Comparison of ENCODE assay signal across 15 mouse cellular contexts in the genomic region with DNA sequence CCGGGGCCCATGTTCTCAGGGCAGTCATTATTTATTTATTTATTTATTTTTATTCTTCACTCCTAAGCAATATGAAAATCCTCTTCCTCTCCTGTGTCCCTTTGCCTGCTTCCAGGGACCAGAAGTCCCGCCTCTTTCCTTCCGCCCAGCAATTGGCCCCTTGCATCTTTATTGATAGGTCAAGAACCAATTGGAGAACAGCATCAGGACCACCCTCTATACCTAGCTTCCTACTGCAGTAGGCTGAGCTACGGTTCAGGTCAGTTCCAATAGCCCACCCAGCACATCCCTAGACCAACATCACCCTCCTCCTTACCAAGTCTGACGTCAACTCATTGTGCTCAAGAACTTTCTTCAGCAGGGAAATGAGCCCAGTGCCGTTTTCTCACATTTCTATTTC.
"Had no signal": no experiment of that assay in that cellular context is flagged by ENCODE, and none has a peak within 500 bp of the region (broad histone marks: within the 10 kb centered on the region; RNA-seq: fewer than 3 reads in every experiment).

No protein-coding gene starts in this region.

- H3K4me3 ChIP-seq: layer of hippocampus, adult 2 months; liver, embryonic 13.5 days; lung, embryonic 15.5 days; megakaryocyte, embryonic 14.5 days; midbrain, embryonic 12.5 days had no signal

- H3K27me3 ChIP-seq: liver, embryonic 13.5 days; lung, embryonic 15.5 days; midbrain, embryonic 12.5 days had no signal

- DNase-seq: kidney, postnatal 10 days; kidney, postnatal 4 days; left cerebral cortex, postnatal 4 days; liver, embryonic 13.5 days; liver, postnatal 0 days; lung, postnatal 14 days; right cerebral cortex, adult 18-20 months; right cerebral cortex, postnatal 25 days; thymus, adult 2 months; thymus, postnatal 25 days had no signal

- H3K9ac ChIP-seq: liver, postnatal 0 days; lung, embryonic 15.5 days; midbrain, embryonic 12.5 days had no signal

- H3K4me1 ChIP-seq: midbrain, embryonic 12.5 days had no signal

- H3K36me3 ChIP-seq: liver, embryonic 13.5 days; lung, embryonic 15.5 days; midbrain, embryonic 12.5 days had no signal

- H3K9me3 ChIP-seq: liver, embryonic 13.5 days; lung, embryonic 15.5 days; midbrain, embryonic 12.5 days had no signal

- H3K27ac ChIP-seq: layer of hippocampus, adult 2 months; lung, embryonic 15.5 days; macrophage; midbrain, embryonic 12.5 days had no signal
